Mouse (Mus musculus): Measurements from ENCODE around the gene Mpzl3. TPM values are rescaled to one million over a fixed set of nuclear protein-coding genes. Genes with fewer than 3 reads are reported as not detected.

Mpzl3 gene
- polyA plus RNA-seq, 1 experiment from 2014 or later: 4.2 TPM

- H3K27ac ChIP-seq: no peak overlapping the region
- peaks cover 9% of the 10 kb centered on the region for H3K4me1 ChIP-seq
- DNase-seq (ENCODE audit: low spot score): no peak
- H3K4me3 ChIP-seq: no peak overlapping the region
- no peaks in the 10 kb centered on the region for H3K9me3 ChIP-seq (replicated peaks)
- no peaks in the 10 kb centered on the region for H3K36me3 ChIP-seq
- WGBS: 70% methylated on average over 3 of the region's 3 CpGs
- no peaks in the 10 kb centered on the region for H3K27me3 ChIP-seq (ENCODE audit: low read depth, poor library complexity, severe bottlenecking)
These were observed 35.8 kb downstream of the Mpzl3 start for GRCm38 (mm10) chr9:45090811-45091210.

- peaks cover 13% of the 10 kb centered on the region for H3K4me1 ChIP-seq
- DNase-seq (ENCODE audit: low spot score): no peak
- H3K36me3 ChIP-seq: no peaks in the 10 kb centered on the region
- no peaks in the 10 kb centered on the region for H3K27me3 ChIP-seq (ENCODE audit: low read depth, poor library complexity, severe bottlenecking)
- WGBS: 75% methylated on average over 4 of the region's 4 CpGs
- H3K4me3 ChIP-seq: no peak overlapping the region
- H3K27ac ChIP-seq: 0 out of 2 replicates have a peak overlapping the region, but pooled peaks have one; percentile 42
- H3K9me3 ChIP-seq (replicated peaks): no peaks in the 10 kb centered on the region
These were observed 37.7 kb downstream of the Mpzl3 start for GRCm38 (mm10) chr9:45092641-45093040.

GRCm38 (mm10) chr9:45095149-45095937 is 40.4 kb downstream of the Mpzl3 start:
- Histone ChIP-seq H3K27me3 (ENCODE audit: low read depth, poor library complexity, severe bottlenecking) (no peaks in the 10 kb centered on the region), H3K36me3 (no peaks in the 10 kb centered on the region), H3K9me3 (replicated peaks) (no peaks in the 10 kb centered on the region), H3K4me3 (no peak overlapping the region), H3K4me1 (peaks cover 13% of the 10 kb centered on the region), H3K27ac (no peak overlapping the region)
- WGBS: 83% methylated on average over 6 of the region's 6 CpGs
- DNase-seq (ENCODE audit: low spot score): no peak

DNA sequence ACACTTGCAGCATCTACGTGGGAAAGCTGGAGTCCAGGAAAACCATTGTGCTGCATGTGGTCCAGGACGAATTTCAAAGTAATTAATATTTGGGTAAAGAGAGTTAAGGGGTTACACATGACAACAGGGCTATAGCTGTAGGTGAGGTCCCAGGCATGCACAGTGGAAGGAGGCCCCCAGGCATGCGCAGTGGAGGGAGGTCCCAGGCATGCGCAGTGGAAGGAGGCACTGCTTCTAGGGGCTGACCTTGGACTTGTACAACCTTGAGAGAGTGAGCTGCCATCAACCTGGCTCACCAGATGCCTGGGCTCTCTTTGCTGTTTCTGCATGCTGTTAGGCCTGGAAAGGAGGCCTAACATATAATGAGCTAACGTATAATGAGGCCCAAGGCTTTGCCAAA is 42.9 kb downstream of the Mpzl3 start:
- Histone ChIP-seq H3K4me3 (no peak overlapping the region), H3K9me3 (replicated peaks) (no peaks in the 10 kb centered on the region), H3K27me3 (ENCODE audit: low read depth, poor library complexity, severe bottlenecking) (no peaks in the 10 kb centered on the region), H3K27ac (no peak overlapping the region), H3K4me1 (peaks cover 29% of the 10 kb centered on the region), H3K36me3 (no peaks in the 10 kb centered on the region)
- WGBS: 90% methylated on average over 5 of the region's 5 CpGs
- DNase-seq (ENCODE audit: low spot score): no peak

- no peaks in the 10 kb centered on the region for H3K9me3 ChIP-seq (replicated peaks)
- no peaks in the 10 kb centered on the region for H3K36me3 ChIP-seq
- DNase-seq (ENCODE audit: low spot score): no peak
- no peak overlapping the region for H3K27ac ChIP-seq
- peaks cover 34% of the 10 kb centered on the region for H3K4me1 ChIP-seq
- 39% methylated on average over 3 of the region's 3 CpGs for WGBS
- H3K27me3 ChIP-seq (ENCODE audit: low read depth, poor library complexity, severe bottlenecking): no peaks in the 10 kb centered on the region
- no peak overlapping the region for H3K4me3 ChIP-seq
These were observed 43.4 kb downstream of the Mpzl3 start for GRCm38 (mm10) chr9:45098426-45098825.

GRCm38 (mm10) chr9:45102528-45102927 is 47.5 kb downstream of the Mpzl3 start:
- no peaks in the 10 kb centered on the region for H3K36me3 ChIP-seq
- peak; percentile 66 for DNase-seq (ENCODE audit: low spot score)
- no peaks in the 10 kb centered on the region for H3K27me3 ChIP-seq (ENCODE audit: low read depth, poor library complexity, severe bottlenecking)
- H3K4me1 ChIP-seq: peaks cover 36% of the 10 kb centered on the region
- peak overlapping the region; percentile 18; the same call in 1 of the 2 replicates for H3K4me3 ChIP-seq
- WGBS: 33% methylated on average over 1 of the region's 1 CpGs
- no peaks in the 10 kb centered on the region for H3K9me3 ChIP-seq (replicated peaks)
- H3K27ac ChIP-seq: peak overlapping the region; percentile 86

GRCm38 (mm10) chr9:45103211-45103979 is 48.4 kb downstream of the Mpzl3 start:
- 22% methylated on average over 11 of the region's 11 CpGs for WGBS
- H3K27ac ChIP-seq: peak overlapping the region; percentile 86

GRCm38 (mm10) chr9:45105596-45106374 is 50.8 kb downstream of the Mpzl3 start:
- Histone ChIP-seq H3K4me3 (no peak overlapping the region), H3K36me3 (no peaks in the 10 kb centered on the region), H3K27ac (no peak overlapping the region), H3K4me1 (peaks cover 33% of the 10 kb centered on the region), H3K27me3 (ENCODE audit: low read depth, poor library complexity, severe bottlenecking) (no peaks in the 10 kb centered on the region), H3K9me3 (replicated peaks) (no peaks in the 10 kb centered on the region)
- DNase-seq (ENCODE audit: low spot score): no peak
- WGBS: 99% methylated on average over 2 of the region's 2 CpGs

More at GRCm38 (mm10) chr9:45103211-45103979, 48.4 kb downstream of the Mpzl3 start:
- H3K9me3 ChIP-seq (replicated peaks): no peaks in the 10 kb centered on the region
- H3K4me3 ChIP-seq: peak overlapping the region; percentile 18; the same call in 1 of the 2 replicates
- H3K4me1 ChIP-seq: peaks cover 36% of the 10 kb centered on the region
- H3K27me3 ChIP-seq (ENCODE audit: low read depth, poor library complexity, severe bottlenecking): no peaks in the 10 kb centered on the region
- no peaks in the 10 kb centered on the region for H3K36me3 ChIP-seq
- peak; percentile 58 for DNase-seq (ENCODE audit: low spot score)

GRCm38 (mm10) chr9:45115706-45116105 is 60.7 kb downstream of the Mpzl3 start:
- DNase-seq (ENCODE audit: low spot score): peak; percentile 82
- peak overlapping the region; percentile 95 for H3K27ac ChIP-seq
- 3% methylated on average over 14 of the region's 14 CpGs for WGBS

GRCm38 (mm10) chr9:45116819-45117218 is 61.8 kb downstream of the Mpzl3 start:
- Histone ChIP-seq H3K27me3 (ENCODE audit: low read depth, poor library complexity, severe bottlenecking) (no peaks in the 10 kb centered on the region), H3K27ac (peak overlapping the region; percentile 95), H3K4me1 (peaks cover 67% of the 10 kb centered on the region), H3K4me3 (no peak overlapping the region), H3K9me3 (replicated peaks) (no peaks in the 10 kb centered on the region), H3K36me3 (no peaks in the 10 kb centered on the region; the same call in 1 of the 2 replicates)
- no peak for DNase-seq (ENCODE audit: low spot score)
- WGBS: 71% methylated on average over 9 of the region's 9 CpGs

More at GRCm38 (mm10) chr9:45115706-45116105, 60.7 kb downstream of the Mpzl3 start:
- Histone ChIP-seq H3K9me3 (replicated peaks) (no peaks in the 10 kb centered on the region), H3K27me3 (ENCODE audit: low read depth, poor library complexity, severe bottlenecking) (no peaks in the 10 kb centered on the region), H3K36me3 (no peaks in the 10 kb centered on the region; the same call in 1 of the 2 replicates), H3K4me1 (peaks cover 56% of the 10 kb centered on the region), H3K4me3 (peak overlapping the region; percentile 52)

- peak within 1 kb of the TSS; percentile 95 for H3K27ac ChIP-seq
- peak; percentile 74 for DNase-seq (ENCODE audit: low spot score)
- no peaks in the 10 kb centered on the region for H3K27me3 ChIP-seq (ENCODE audit: low read depth, poor library complexity, severe bottlenecking)
- H3K9me3 ChIP-seq (replicated peaks): no peaks in the 10 kb centered on the region
- WGBS: 1% methylated on average over 13 of the region's 13 CpGs
- H3K36me3 ChIP-seq: no peaks in the 10 kb centered on the region; the same call in 1 of the 2 replicates
- peak within 1 kb of the TSS; percentile 69 for H3K4me3 ChIP-seq
- H3K4me1 ChIP-seq: peaks cover 75% of the 10 kb centered on the region
These were observed 62.9 kb downstream of the Mpzl3 start, which contains the start of gene Scn2b for GRCm38 (mm10) chr9:45117741-45118431. Gene Scn2b, plus strand, starts transcription at chr9:45117782.

- no peak for DNase-seq (ENCODE audit: low spot score)
- Histone ChIP-seq H3K36me3 (no peaks in the 10 kb centered on the region; the same call in 1 of the 2 replicates), H3K27ac (peak overlapping the region; percentile 95), H3K9me3 (replicated peaks) (no peaks in the 10 kb centered on the region), H3K4me3 (peak overlapping the region; percentile 69), H3K4me1 (peaks cover 75% of the 10 kb centered on the region), H3K27me3 (ENCODE audit: low read depth, poor library complexity, severe bottlenecking) (no peaks in the 10 kb centered on the region)
- WGBS: 23% methylated on average over 10 of the region's 10 CpGs
These were observed 63.6 kb downstream of the Mpzl3 start for GRCm38 (mm10) chr9:45118552-45118951.
